Mouse (Mus musculus) myocyte (in vitro differentiated cells): ENCODE results near the gene Grm8.
"Not testable (repeated sequence)": the region's sequence is repeated elsewhere in the genome, so short reads cannot be mapped to it uniquely, and the experiment has no call there.

Experiments
- MAX ChIP-seq: IDR thresholded peaks from one replicate; pipeline ENCODE4 v1.6.1; 2011; ENCODE audit warnings: low read depth, mild to moderate bottlenecking, control low read depth
- MYOG ChIP-seq, 3 experiments: IDR thresholded peaks; one replicate each; pipeline ENCODE4 v1.6.1; 2011; ENCODE audit warnings: control low read depth in 2 of 3, low read depth in 2 of 3, mild to moderate bottlenecking in 2 of 3; ENCODE audit not compliant: insufficient read length in 2 of 3, control insufficient read depth in 1 of 3, insufficient read depth in 1 of 3
- POLR2A ChIP-seq: IDR thresholded peaks from one replicate; pipeline ENCODE4 v1.6.1; 2011; ENCODE audit warnings: low read depth, mild to moderate bottlenecking, control low read depth, moderate library complexity; ENCODE audit not compliant: insufficient read length
- POLR2AphosphoS2 ChIP-seq: IDR thresholded peaks from one replicate; pipeline ENCODE4 v1.6.1; 2011; ENCODE audit warnings: low read depth, control low read depth; ENCODE audit not compliant: insufficient read length
- REST ChIP-seq: IDR thresholded peaks from one replicate; pipeline ENCODE4 v1.6.1; 2011; ENCODE audit warnings: mild to moderate bottlenecking, control low read depth, moderate library complexity; ENCODE audit not compliant: insufficient read depth, insufficient read length
- SRF ChIP-seq: IDR thresholded peaks from one replicate; pipeline ENCODE4 v1.6.1; 2011; ENCODE audit warnings: low read depth; ENCODE audit not compliant: control insufficient read depth, insufficient read length

- not testable (repeated sequence) for TF ChIP-seq MYOG (IDR thresholded peaks at IDR 0.05; ENCODE audit: control insufficient read depth in 1 of 3, insufficient read depth in 1 of 3, insufficient read length in 2 of 3, low read depth in 2 of 3); REST; POLR2A; SRF; POLR2AphosphoS2; MAX
Observed at GRCm38 (mm10) chr6:27819735-27820134, 315.2 kb downstream of the Grm8 start.
